Mouse (Mus musculus) myocyte (in vitro differentiated cells): Measurements from ENCODE around the gene Ddost.

ENCODE experiments used
- CEBPB ChIP-seq: IDR thresholded peaks from 2 replicates; pipeline ENCODE4 v1.6.1; 2011; ENCODE audit warnings: mild to moderate bottlenecking, moderate library complexity; ENCODE audit not compliant: poor library complexity, insufficient read depth, severe bottlenecking
- E2F4 ChIP-seq: IDR thresholded peaks from one replicate; pipeline ENCODE4 v1.6.1; 2011; ENCODE audit warnings: mild to moderate bottlenecking, control low read depth, moderate library complexity; ENCODE audit not compliant: insufficient read depth
- MAX ChIP-seq: IDR thresholded peaks from one replicate; pipeline ENCODE4 v1.6.1; 2011; ENCODE audit warnings: low read depth, mild to moderate bottlenecking, control low read depth
- MYOD1 ChIP-seq, 3 experiments: IDR thresholded peaks; one replicate each; pipeline ENCODE4 v1.6.1; 2011; ENCODE audit warnings: control low read depth in 2 of 3, low read depth in 2 of 3, mild to moderate bottlenecking in 2 of 3, moderate library complexity in 1 of 3; ENCODE audit not compliant: insufficient read length in 2 of 3, control insufficient read depth in 1 of 3
- MYOG ChIP-seq, 3 experiments: IDR thresholded peaks; one replicate each; pipeline ENCODE4 v1.6.1; 2011; ENCODE audit warnings: control low read depth in 2 of 3, low read depth in 2 of 3, mild to moderate bottlenecking in 2 of 3; ENCODE audit not compliant: insufficient read length in 2 of 3, control insufficient read depth in 1 of 3, insufficient read depth in 1 of 3
- POLR2A ChIP-seq: IDR thresholded peaks from one replicate; pipeline ENCODE4 v1.6.1; 2011; ENCODE audit warnings: low read depth, mild to moderate bottlenecking, control low read depth, moderate library complexity; ENCODE audit not compliant: insufficient read length
- POLR2AphosphoS2 ChIP-seq: IDR thresholded peaks from one replicate; pipeline ENCODE4 v1.6.1; 2011; ENCODE audit warnings: low read depth, control low read depth; ENCODE audit not compliant: insufficient read length
- REST ChIP-seq: IDR thresholded peaks from one replicate; pipeline ENCODE4 v1.6.1; 2011; ENCODE audit warnings: mild to moderate bottlenecking, control low read depth, moderate library complexity; ENCODE audit not compliant: insufficient read depth, insufficient read length
- SRF ChIP-seq: IDR thresholded peaks from one replicate; pipeline ENCODE4 v1.6.1; 2011; ENCODE audit warnings: low read depth; ENCODE audit not compliant: control insufficient read depth, insufficient read length
- TCF12 ChIP-seq: IDR thresholded peaks from one replicate; pipeline ENCODE4 v1.6.1; 2011; ENCODE audit warnings: mild to moderate bottlenecking, control low read depth; ENCODE audit not compliant: poor library complexity, insufficient read depth, severe bottlenecking
- TCF3 ChIP-seq: IDR thresholded peaks from one replicate; pipeline ENCODE4 v1.6.1; 2011; ENCODE audit warnings: low read depth, control low read depth; ENCODE audit not compliant: insufficient read length
- USF1 ChIP-seq: IDR thresholded peaks from one replicate; pipeline ENCODE4 v1.6.1; 2011; ENCODE audit warnings: low read depth, mild to moderate bottlenecking, control low read depth, moderate library complexity

DNA sequence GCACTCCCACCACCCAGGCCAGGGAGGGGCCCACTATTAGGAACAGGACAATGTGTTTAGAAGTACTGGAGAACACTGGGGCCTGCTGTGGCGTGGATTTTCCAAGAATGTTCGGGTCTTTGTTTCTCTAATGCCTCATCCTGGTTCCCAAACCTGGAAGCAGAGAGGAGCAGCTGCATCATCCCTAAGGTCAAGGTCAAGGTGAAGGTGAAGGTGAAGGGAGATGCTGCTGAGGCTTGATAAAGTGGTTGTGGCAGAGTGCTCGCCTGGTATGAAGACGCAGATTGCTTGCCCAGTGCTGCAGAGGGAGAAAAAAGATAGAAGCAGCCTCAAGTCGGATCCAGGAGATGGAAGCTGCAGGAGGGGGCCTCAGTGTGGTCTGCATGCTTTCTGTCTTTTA lies 47.3 kb downstream of the Ddost start:
- no peak for TF ChIP-seq POLR2A
- TF ChIP-seq TCF3, result no peak
- no peak for TF ChIP-seq REST
- no peak for TF ChIP-seq TCF12
- TF ChIP-seq MYOG (IDR thresholded peaks at IDR 0.05; ENCODE audit: control insufficient read depth in 1 of 3, insufficient read depth in 1 of 3, insufficient read length in 2 of 3, low read depth in 2 of 3), result no peak
- no peak for TF ChIP-seq MAX
- no peak for TF ChIP-seq CEBPB
- TF ChIP-seq USF1, result no peak
- no peak for TF ChIP-seq E2F4
- no peak for TF ChIP-seq SRF
- TF ChIP-seq POLR2AphosphoS2, result no peak
- no peak for TF ChIP-seq MYOD1 (IDR thresholded peaks at IDR 0.05; ENCODE audit: control insufficient read depth in 1 of 3, insufficient read length in 2 of 3, low read depth in 2 of 3)
